Mouse (Mus musculus) lung, embryonic 14.5 days (tissue): Measurements from ENCODE around the gene Gdpgp1. TPM values are rescaled to one million over a fixed set of nuclear protein-coding genes. Genes with fewer than 3 reads are reported as not detected.

ENCODE experiments used
- ATAC-seq: fragments of 200-750 bp; cut with Nextera tagmentation; 2 replicates; pipeline ENCODE4 v1.8.0; 2017; ENCODE audit warnings: mild to moderate bottlenecking, moderate TSS enrichment, moderate library complexity; ENCODE audit not compliant: insufficient read depth
- DNase-seq: peaks from one replicate; pipeline ENCODE4 v3.0.0-alpha.2; 2015
- H3K27ac ChIP-seq: fragments of 300-500 bp; sonication (generic); 2 replicates; pipeline ENCODE4 v1.5.1; 2014; ENCODE audit warnings: low read depth, mild to moderate bottlenecking, moderate library complexity
- H3K27me3 ChIP-seq: fragments of 300-500 bp; sonication (generic); 2 replicates; pipeline ENCODE4 v1.6.1; 2014; ENCODE audit warnings: low read length, control low read depth; ENCODE audit not compliant: insufficient read depth
- H3K36me3 ChIP-seq: fragments of 300-500 bp; sonication (generic); 2 replicates; pipeline ENCODE4 v1.6.1; 2014; ENCODE audit warnings: control low read depth; ENCODE audit not compliant: insufficient read depth
- H3K4me1 ChIP-seq: fragments of 300-500 bp; sonication (generic); 2 replicates; pipeline ENCODE4 v1.6.1; 2014; ENCODE audit warnings: antibody characterized with exemption, control low read depth; ENCODE audit not compliant: insufficient read depth
- H3K4me2 ChIP-seq: fragments of 300-500 bp; sonication (generic); 2 replicates; pipeline ENCODE4 v1.6.1; 2014; ENCODE audit warnings: mild to moderate bottlenecking
- H3K4me3 ChIP-seq: fragments of 300-500 bp; sonication (generic); 2 replicates; pipeline ENCODE4 v1.5.1; 2014; ENCODE audit warnings: low read depth, low read length
- H3K9ac ChIP-seq: fragments of 300-500 bp; sonication (generic); 2 replicates; pipeline ENCODE4 v1.6.1; 2014
- H3K9me3 ChIP-seq: fragments of 300-500 bp; sonication (generic); 2 replicates; pipeline ENCODE4 v1.6.1; 2016; ENCODE audit warnings: low read depth, low read length, control low read depth
- CTCF ChIP-seq: IDR thresholded peaks from 2 replicates; pipeline ENCODE4 v1.5.1; 2016; ENCODE audit warnings: antibody characterized with exemption, low read depth
- WGBS: fragments of 180-500 bp; shearing (Covaris S2); extraction: QIAGEN DNeasy Blood & Tissue Kit; methylation state at CpG from one replicate; pipeline ENCODE4 v1.1.7; 2014; 5-methylcytosine and 5-hydroxymethylcytosine counted together
- polyA plus RNA-seq: library from polyadenylated mRNA; unstranded; fragments of >200 nt; fragmentation: Nextera tagmentation; extraction: Ambion mirVana; gene quantifications from 2 replicates; pipeline ENCODE4 v1.2.1, GENCODE M21; 2014

Gene Gdpgp1
- polyA plus RNA-seq, 1 experiment from 2014 or later = 4.0 TPM

DNA sequence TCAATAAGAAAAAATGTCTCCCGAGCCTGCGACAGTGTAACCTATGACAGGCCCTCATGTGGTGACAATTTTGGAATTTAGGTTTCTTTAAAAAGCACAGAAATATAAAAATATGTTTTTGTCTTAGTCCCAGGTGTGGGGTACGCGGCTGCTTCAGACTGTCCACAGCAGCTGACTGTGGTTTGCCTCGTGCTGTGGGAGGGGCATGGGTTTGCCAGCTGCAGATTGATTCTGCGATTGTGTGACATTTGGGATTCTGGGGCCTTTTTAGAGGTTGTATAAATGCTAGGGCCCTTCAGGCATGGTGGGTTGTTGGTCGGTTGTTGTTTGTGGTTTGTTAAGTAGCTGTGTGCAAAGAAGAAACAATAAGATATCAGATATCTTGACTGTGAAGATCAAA lies 27.7 kb upstream of the Gdpgp1 start:
- Histone ChIP-seq H3K27ac (no peak overlapping the region), H3K36me3 (0 out of 2 replicates have a peak, but pooled peaks cover 4% of the 10 kb centered on the region), H3K4me1 (peaks cover 23% of the 10 kb centered on the region), H3K4me2 (no peak overlapping the region), H3K27me3 (no peaks in the 10 kb centered on the region), H3K4me3 (no peak overlapping the region), H3K9me3 (no peaks in the 10 kb centered on the region), H3K9ac (no peak overlapping the region)
- 75% methylated on average over 7 of the region's 7 CpGs for WGBS
- no peak for TF ChIP-seq CTCF
- DNase-seq = no peak
- ATAC-seq = no peak

DNA sequence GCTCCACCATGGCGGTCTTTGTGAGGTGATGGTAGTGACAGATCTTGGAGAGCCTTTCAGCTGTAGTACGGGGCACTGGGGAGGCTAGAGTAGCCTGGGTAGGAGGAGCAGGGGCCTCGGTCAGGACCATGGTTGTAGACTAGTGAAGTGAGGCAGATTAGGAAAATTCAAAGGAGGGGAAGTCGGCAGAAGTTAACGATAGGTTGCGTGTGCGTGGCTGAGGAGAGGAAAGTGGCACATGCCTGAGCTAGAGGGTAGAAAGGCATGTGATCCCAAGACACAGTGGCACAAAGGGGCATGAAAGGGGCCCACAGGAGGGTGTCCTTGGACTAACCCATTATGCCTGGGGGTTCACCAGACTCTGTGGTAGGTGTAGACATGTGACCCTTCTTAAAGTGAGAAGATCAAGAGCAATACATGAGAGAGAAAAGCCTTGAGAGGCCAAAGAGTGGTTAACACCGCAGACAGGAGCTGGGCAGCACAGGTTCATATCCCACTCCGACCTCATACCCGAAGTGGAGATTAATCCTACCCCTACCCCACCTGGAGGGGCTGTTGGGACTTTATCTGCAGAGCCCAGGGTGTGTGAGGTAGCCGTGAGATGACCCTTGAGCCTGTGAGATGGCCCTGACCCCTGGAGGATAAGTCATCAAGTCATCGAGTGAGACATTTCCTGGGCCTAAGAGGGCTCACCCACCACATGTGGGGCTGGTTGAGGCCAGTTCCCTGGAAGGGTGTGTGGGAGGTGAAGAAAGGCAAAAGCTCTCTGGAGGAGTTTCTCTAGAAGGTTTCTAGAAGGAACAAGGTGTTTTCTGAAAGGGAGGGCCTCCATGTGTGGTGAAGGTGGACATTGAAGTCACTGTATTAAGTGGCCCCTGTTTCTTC lies 26.7 kb upstream of the Gdpgp1 start:
- TF ChIP-seq CTCF = no peak
- no peak for ATAC-seq
- Histone ChIP-seq H3K4me1 (peaks cover 22% of the 10 kb centered on the region), H3K27me3 (no peaks in the 10 kb centered on the region), H3K9ac (no peak overlapping the region), H3K4me2 (no peak overlapping the region), H3K4me3 (no peak overlapping the region), H3K27ac (peak overlapping the region; percentile 12; the same call in 1 of the 2 replicates), H3K9me3 (no peaks in the 10 kb centered on the region), H3K36me3 (0 out of 2 replicates have a peak, but pooled peaks cover 3% of the 10 kb centered on the region)
- 82% methylated on average over 12 of the region's 12 CpGs for WGBS
- DNase-seq = no peak

DNA sequence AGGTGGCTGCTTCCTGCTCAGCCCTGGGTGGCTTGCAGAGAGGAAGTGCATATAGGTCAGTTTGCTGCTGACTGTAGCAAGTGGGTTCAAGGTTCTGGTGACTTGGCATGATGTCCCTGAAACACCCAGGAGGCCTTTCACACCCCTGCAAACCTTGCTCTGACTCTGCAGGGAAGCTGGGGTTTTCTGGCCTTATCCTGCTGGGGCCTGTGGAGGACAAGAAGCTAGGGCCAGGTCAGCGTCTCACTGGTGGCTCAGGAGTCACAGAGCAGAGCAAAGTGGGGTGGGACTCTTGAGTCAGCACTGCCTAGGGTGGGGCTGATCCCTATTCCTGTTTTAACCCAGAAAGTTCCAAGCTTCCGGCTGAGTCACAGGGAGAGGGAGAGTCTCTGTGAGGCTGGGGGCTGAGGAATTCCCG lies 25.3 kb upstream of the Gdpgp1 start:
- Histone ChIP-seq H3K27ac (peak overlapping the region; percentile 75), H3K4me1 (peaks cover 22% of the 10 kb centered on the region), H3K4me2 (peak overlapping the region; percentile 26; the same call in 1 of the 2 replicates), H3K4me3 (no peak overlapping the region), H3K9me3 (no peaks in the 10 kb centered on the region), H3K36me3 (no peaks in the 10 kb centered on the region), H3K9ac (0 out of 2 replicates have a peak overlapping the region, but pooled peaks have one; percentile 4), H3K27me3 (no peaks in the 10 kb centered on the region)
- DNase-seq (no peak), ATAC-seq (peak; percentile 16; the same call in 1 of the 2 replicates)
- no peak for TF ChIP-seq CTCF
- WGBS = 57% methylated on average over 3 of the region's 3 CpGs

DNA sequence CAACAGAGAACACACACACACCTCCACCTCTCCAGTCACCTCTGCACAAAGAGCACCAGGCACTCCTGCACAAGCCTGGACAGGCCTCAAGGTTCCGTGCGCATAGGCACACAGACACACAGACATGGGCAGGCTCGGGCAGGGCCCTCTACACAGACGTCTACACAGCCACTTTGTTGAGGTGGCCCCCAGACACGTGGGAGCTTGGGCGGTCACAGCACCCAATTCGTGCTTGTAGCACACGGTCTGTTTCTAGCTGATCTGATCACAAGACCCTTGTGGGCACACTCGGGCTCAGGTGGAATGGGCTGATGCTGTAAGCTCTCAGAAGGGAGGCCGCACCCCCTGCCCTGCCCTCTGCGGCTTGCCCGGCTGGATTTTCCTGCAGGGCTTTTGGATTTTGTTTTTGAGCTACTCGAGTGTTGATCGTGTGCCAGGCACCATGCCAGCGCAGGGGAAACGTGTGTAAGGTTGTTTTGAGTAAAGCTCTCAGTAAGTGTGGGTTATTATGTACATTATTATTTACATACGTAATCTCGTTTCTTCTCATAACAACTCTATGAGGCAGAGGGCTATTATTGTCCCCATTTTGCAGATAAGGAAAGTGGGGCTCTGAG lies 24.5 kb upstream of the Gdpgp1 start:
- H3K27me3 ChIP-seq = no peaks in the 10 kb centered on the region
- H3K27ac ChIP-seq = peak overlapping the region; percentile 75
- peaks cover 22% of the 10 kb centered on the region for H3K4me1 ChIP-seq
- peak overlapping the region; percentile 26; the same call in 1 of the 2 replicates for H3K4me2 ChIP-seq
- ATAC-seq (peak; percentile 72), DNase-seq (peak; percentile 32)
- no peak overlapping the region; the same call in 1 of the 2 replicates for H3K9ac ChIP-seq
- no peaks in the 10 kb centered on the region for H3K9me3 ChIP-seq
- 69% methylated on average over 18 of the region's 18 CpGs for WGBS
- H3K36me3 ChIP-seq = peaks cover 2% of the 10 kb centered on the region; the same call in 1 of the 2 replicates
- H3K4me3 ChIP-seq = no peak overlapping the region
- TF ChIP-seq CTCF = no peak

DNA sequence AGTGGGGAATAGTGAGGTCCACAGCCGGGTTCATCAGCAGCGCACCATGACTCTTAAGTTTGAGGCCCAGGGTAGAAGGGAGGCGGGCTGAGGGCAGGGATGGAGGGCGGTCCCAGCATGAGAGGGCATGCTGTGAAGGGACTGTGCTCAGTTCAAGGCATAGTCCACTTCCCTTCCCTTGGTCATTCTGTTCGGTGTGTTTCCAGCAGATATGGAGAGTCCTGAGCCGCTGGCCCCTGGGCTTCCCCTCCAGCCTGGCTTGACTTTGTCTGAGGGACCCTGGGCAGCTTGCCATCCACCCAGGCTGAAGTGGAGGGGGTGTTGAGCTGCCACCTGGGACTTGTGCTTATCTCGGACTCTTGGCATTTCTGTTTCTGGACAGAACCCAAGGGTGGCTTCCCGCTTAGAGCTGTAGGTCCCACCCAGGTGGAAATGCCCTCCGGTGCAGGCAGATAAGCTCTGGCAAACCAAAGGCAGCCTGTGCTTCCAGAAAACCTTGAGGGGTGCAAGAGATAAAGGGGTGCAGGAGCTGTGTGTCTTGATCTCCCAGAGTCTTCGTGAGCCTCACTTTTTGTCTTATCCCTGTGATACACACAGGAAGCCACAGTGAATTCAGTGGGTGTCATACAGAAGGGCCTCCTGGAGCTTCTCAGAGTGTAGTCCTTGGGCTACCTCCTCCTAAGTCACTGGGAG lies 23.8 kb upstream of the Gdpgp1 start:
- Histone ChIP-seq H3K9me3 (no peaks in the 10 kb centered on the region), H3K27ac (peak overlapping the region; percentile 75), H3K36me3 (peaks cover 9% of the 10 kb centered on the region; the same call in 1 of the 2 replicates), H3K4me3 (no peak overlapping the region), H3K9ac (peak overlapping the region; percentile 20; the same call in 1 of the 2 replicates), H3K4me1 (peaks cover 22% of the 10 kb centered on the region), H3K27me3 (no peaks in the 10 kb centered on the region), H3K4me2 (peak overlapping the region; percentile 15)
- no peak for TF ChIP-seq CTCF
- DNase-seq = peak; percentile 61
- peak; percentile 53 for ATAC-seq
- WGBS = 53% methylated on average over 10 of the region's 10 CpGs

DNA sequence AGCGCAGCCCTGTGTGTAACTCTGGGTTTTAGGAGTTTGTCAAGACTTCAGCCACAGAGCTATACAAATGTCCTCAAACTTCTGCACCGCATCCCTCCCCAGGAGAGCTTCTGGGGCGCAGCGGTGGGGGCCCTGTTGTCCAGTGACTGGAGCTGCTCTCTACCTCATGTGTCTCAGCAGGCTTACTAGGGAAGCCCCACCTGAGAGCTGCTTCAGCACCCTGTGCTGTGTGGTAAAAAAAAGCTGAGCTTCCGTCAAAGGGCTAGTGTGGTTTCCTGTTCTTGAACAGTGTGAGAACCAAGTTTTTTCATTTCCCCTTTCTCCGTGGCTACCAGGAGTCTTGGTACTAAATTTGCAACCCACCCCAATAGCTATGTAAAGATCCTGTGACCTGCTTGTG lies 23.0 kb upstream of the Gdpgp1 start:
- Histone ChIP-seq H3K27ac (peak overlapping the region; percentile 75; the same call in 1 of the 2 replicates), H3K9ac (no peak overlapping the region), H3K27me3 (no peaks in the 10 kb centered on the region), H3K4me1 (peaks cover 22% of the 10 kb centered on the region), H3K36me3 (peaks cover 12% of the 10 kb centered on the region; the same call in 1 of the 2 replicates), H3K4me2 (peak overlapping the region; percentile 15; the same call in 1 of the 2 replicates), H3K9me3 (no peaks in the 10 kb centered on the region), H3K4me3 (no peak overlapping the region)
- DNase-seq (no peak), ATAC-seq (no peak)
- TF ChIP-seq CTCF = no peak
- 73% methylated on average over 6 of the region's 6 CpGs for WGBS
